In genomic region chr5:149049435-149049834, GRCm38 (mm10) we compare ENCODE assay signal across 16 mouse cellular contexts. TPM values are rescaled to one million over a fixed set of nuclear protein-coding genes. Genes with fewer than 3 reads are reported as not detected.
DNase-seq lines count a peak whose midpoint lies in the region; ATAC-seq and TF ChIP-seq lines count a peak whose summit lies in the region.
"Had no signal": no experiment of that assay in that cellular context is flagged by ENCODE, and none has a peak within 500 bp of the region (broad histone marks: within the 10 kb centered on the region; RNA-seq: fewer than 3 reads in every experiment).

No protein-coding gene starts in this region.

- H3K4me2 ChIP-seq in heart, postnatal 0 days (ENCODE audit: low read depth, low read length) = no peak overlapping the region; the same call in 1 of the 2 replicates
- H3K4me2 ChIP-seq in midbrain, embryonic 13.5 days (replicated peaks) = peak overlapping the region; percentile 85; the same call in 1 of the 2 replicates
- no peak overlapping the region for H3K4me2 ChIP-seq in midbrain, embryonic 11.5 days
- peak overlapping the region; percentile 94 for H3K4me2 ChIP-seq in forebrain, embryonic 13.5 days
- H3K4me2 ChIP-seq in stomach, embryonic 15.5 days = peak overlapping the region; percentile 76; the same call in 1 of the 2 replicates

- no peak overlapping the region for H3K9ac ChIP-seq in heart, postnatal 0 days (replicated peaks; ENCODE audit: low read depth, low read length)
- H3K9ac ChIP-seq in midbrain, embryonic 13.5 days (replicated peaks) = no peak overlapping the region
- H3K9ac ChIP-seq in midbrain, embryonic 11.5 days (ENCODE audit: low read length) = no peak overlapping the region
- no peak overlapping the region for H3K9ac ChIP-seq in forebrain, embryonic 13.5 days
- H3K9ac ChIP-seq in stomach, embryonic 15.5 days = no peak overlapping the region
- H3K9ac ChIP-seq: liver, embryonic 14.5 days had no signal

- peaks cover 38% of the 10 kb centered on the region for H3K36me3 ChIP-seq in heart, postnatal 0 days (replicated peaks; ENCODE audit: control insufficient read depth, insufficient read depth, low read length)
- peaks cover 37% of the 10 kb centered on the region for H3K36me3 ChIP-seq in heart, embryonic 10.5 days
- peaks cover 25% of the 10 kb centered on the region for H3K36me3 ChIP-seq in midbrain, embryonic 13.5 days
- H3K36me3 ChIP-seq in midbrain, embryonic 11.5 days (ENCODE audit: control insufficient read depth, insufficient read depth, low read length) = peaks cover 3% of the 10 kb centered on the region; the same call in 1 of the 2 replicates
- H3K36me3 ChIP-seq in forebrain, embryonic 13.5 days (ENCODE audit: poor library complexity, severe bottlenecking) = peaks cover 38% of the 10 kb centered on the region
- H3K36me3 ChIP-seq in stomach, embryonic 15.5 days = peaks cover 7% of the 10 kb centered on the region; the same call in 1 of the 2 replicates

- peak overlapping the region; percentile 5; the same call in 1 of the 2 replicates for H3K4me3 ChIP-seq in heart, postnatal 0 days (ENCODE audit: low read depth, low read length)
- no peak overlapping the region for H3K4me3 ChIP-seq in heart, embryonic 10.5 days
- 0 out of 2 replicates have a peak overlapping the region, but pooled peaks have one; percentile 85 for H3K4me3 ChIP-seq in midbrain, embryonic 13.5 days (replicated peaks)
- H3K4me3 ChIP-seq in midbrain, embryonic 11.5 days (ENCODE audit: low read depth, low read length) = no peak overlapping the region
- H3K4me3 ChIP-seq in forebrain, embryonic 13.5 days = peak overlapping the region; percentile 84; the same call in 1 of the 2 replicates
- no peak overlapping the region for H3K4me3 ChIP-seq in stomach, embryonic 15.5 days (replicated peaks)

- DNase-seq in heart, postnatal 0 days (ENCODE audit: low spot score) = no peak
- DNase-seq in heart, embryonic 10.5 days (ENCODE audit: low spot score) = no peak
- no peak for DNase-seq in midbrain, embryonic 11.5 days (ENCODE audit: low spot score, missing footprints)
- DNase-seq: cerebellum, adult 18-20 months; gastrocnemius, postnatal 25 days; heart, postnatal 36 days; spleen, adult 18-20 months had no signal

- TF ChIP-seq CTCF in heart, postnatal 0 days (IDR thresholded peaks at IDR 0.05; ENCODE audit: low read depth) = no peak

- H3K27ac ChIP-seq in heart, postnatal 0 days (ENCODE audit: low read depth) = no peak overlapping the region
- H3K27ac ChIP-seq in heart, embryonic 10.5 days = no peak overlapping the region
- no peak overlapping the region for H3K27ac ChIP-seq in midbrain, embryonic 13.5 days
- H3K27ac ChIP-seq in midbrain, embryonic 11.5 days (ENCODE audit: low read depth, low read length) = no peak overlapping the region
- no peak overlapping the region for H3K27ac ChIP-seq in forebrain, embryonic 13.5 days
- no peak overlapping the region for H3K27ac ChIP-seq in stomach, embryonic 15.5 days
- H3K27ac ChIP-seq: liver, embryonic 14.5 days; macrophage had no signal

- peaks cover 13% of the 10 kb centered on the region; the same call in 1 of the 2 replicates for H3K4me1 ChIP-seq in heart, postnatal 0 days (ENCODE audit: control insufficient read depth, insufficient read depth)
- peaks cover 9% of the 10 kb centered on the region; the same call in 1 of the 2 replicates for H3K4me1 ChIP-seq in heart, embryonic 10.5 days
- H3K4me1 ChIP-seq in midbrain, embryonic 13.5 days (replicated peaks) = peaks cover 28% of the 10 kb centered on the region
- peaks cover 7% of the 10 kb centered on the region for H3K4me1 ChIP-seq in midbrain, embryonic 11.5 days (ENCODE audit: control insufficient read depth, insufficient read depth, low read length)
- H3K4me1 ChIP-seq in forebrain, embryonic 13.5 days = peaks cover 29% of the 10 kb centered on the region
- H3K4me1 ChIP-seq in stomach, embryonic 15.5 days = 0 out of 2 replicates have a peak, but pooled peaks cover 3% of the 10 kb centered on the region

- no peak for ATAC-seq in heart, postnatal 0 days (ENCODE audit: insufficient read depth, low read depth)
- no peak for ATAC-seq in midbrain, embryonic 13.5 days
- ATAC-seq in midbrain, embryonic 11.5 days (ENCODE audit: low FRiP score) = no peak
- no peak for ATAC-seq in forebrain, embryonic 13.5 days
- ATAC-seq in stomach, embryonic 15.5 days (ENCODE audit: insufficient read depth, low FRiP score, low read depth) = no peak
- no peak for ATAC-seq in monocyte, adult 5-6 weeks (replicated peaks; ENCODE audit: insufficient number of reproducible peaks, low FRiP score, low TSS enrichment, poor library complexity, severe bottlenecking)
- ATAC-seq: intestine, postnatal 0 days had no signal

- TF ChIP-seq EP300 in heart, postnatal 0 days (IDR thresholded peaks at IDR 0.05; ENCODE audit: low read depth) = no peak

- no peaks in the 10 kb centered on the region for H3K27me3 ChIP-seq in heart, postnatal 0 days (ENCODE audit: control insufficient read depth, insufficient read depth, low read length)
- no peaks in the 10 kb centered on the region for H3K27me3 ChIP-seq in heart, embryonic 10.5 days (ENCODE audit: insufficient read depth, poor library complexity, severe bottlenecking)
- H3K27me3 ChIP-seq in midbrain, embryonic 13.5 days = no peaks in the 10 kb centered on the region
- H3K27me3 ChIP-seq in midbrain, embryonic 11.5 days (ENCODE audit: control insufficient read depth, insufficient read depth, low read length) = no peaks in the 10 kb centered on the region
- no peaks in the 10 kb centered on the region for H3K27me3 ChIP-seq in forebrain, embryonic 13.5 days
- H3K27me3 ChIP-seq in stomach, embryonic 15.5 days (replicated peaks) = no peaks in the 10 kb centered on the region

- WGBS in heart, postnatal 0 days = 74% methylated on average over 3 of the region's 3 CpGs
- 86% methylated on average over 3 of the region's 3 CpGs for WGBS in heart, embryonic 10.5 days
- WGBS in midbrain, embryonic 13.5 days = 72% methylated on average over 3 of the region's 3 CpGs
- 87% methylated on average over 3 of the region's 3 CpGs for WGBS in midbrain, embryonic 11.5 days
- WGBS in forebrain, embryonic 13.5 days = 74% methylated on average over 3 of the region's 3 CpGs
- WGBS in stomach, embryonic 15.5 days = 68% methylated on average over 3 of the region's 3 CpGs

- no peaks in the 10 kb centered on the region for H3K9me3 ChIP-seq in heart, postnatal 0 days (replicated peaks; ENCODE audit: control insufficient read depth, low read length)
- H3K9me3 ChIP-seq in heart, embryonic 10.5 days = no peaks in the 10 kb centered on the region
- no peaks in the 10 kb centered on the region for H3K9me3 ChIP-seq in midbrain, embryonic 13.5 days
- H3K9me3 ChIP-seq in midbrain, embryonic 11.5 days (ENCODE audit: control insufficient read depth, low read length) = no peaks in the 10 kb centered on the region
- no peaks in the 10 kb centered on the region for H3K9me3 ChIP-seq in forebrain, embryonic 13.5 days (replicated peaks)
- no peaks in the 10 kb centered on the region for H3K9me3 ChIP-seq in stomach, embryonic 15.5 days

RNA-seq across cellular contexts. Expression of gene Gm42791, which starts 54.5 kb away (rescaled TPM):
- not detected in 2 replicates for total RNA-seq in heart, postnatal 0 days (2014; rRNA removed; ENCODE audit: low replicate concordance)
- polyA plus RNA-seq in heart, postnatal 0 days (2015; fragmentation: Nextera tagmentation; extraction: Ambion mirVana) = 1.00 and 2.7 TPM in 2 replicates
- polyA plus RNA-seq in heart, embryonic 10.5 days (2016; fragmentation: Nextera tagmentation; extraction: Ambion mirVana) = 0.57 and 2.6 TPM in 2 replicates
- 2.0 and 3.6 TPM in 2 replicates for polyA plus RNA-seq in midbrain, embryonic 13.5 days (2015; fragmentation: Nextera tagmentation; extraction: Ambion mirVana)
- 2.0 TPM in 1 of 2 replicates, not detected in the other for polyA plus RNA-seq in midbrain, embryonic 11.5 days (2014; fragmentation: Nextera tagmentation; extraction: Ambion mirVana)
- 3.5 and 10.1 TPM in 2 replicates for polyA plus RNA-seq in forebrain, embryonic 13.5 days (2015; fragmentation: Nextera tagmentation; extraction: Ambion mirVana)
- 0.67 and 0.80 TPM in 2 replicates for polyA plus RNA-seq in stomach, embryonic 15.5 days (2015; fragmentation: Nextera tagmentation; extraction: Ambion mirVana)
- total RNA-seq in monocyte, adult 5-6 weeks (2017) = not detected in 3 replicates
- polyA plus RNA-seq: cortical plate, adult 2 months; intestine, postnatal 0 days; large intestine, adult 2 months; liver, embryonic 14.5 days had no signal

Comparison
In these comparisons a context has a peak if more than half of its experiments do, and no peak if none do; other contexts are left out.
1. H3K4me2 ChIP-seq: peak in midbrain, embryonic 13.5 days (single experiment), forebrain, embryonic 13.5 days (single experiment) and stomach, embryonic 15.5 days (single experiment); none in heart, postnatal 0 days (single experiment) and midbrain, embryonic 11.5 days (single experiment).
2. H3K4me3 ChIP-seq: peak in heart, postnatal 0 days (single experiment), midbrain, embryonic 13.5 days (single experiment) and forebrain, embryonic 13.5 days (single experiment); none in heart, embryonic 10.5 days (single experiment), midbrain, embryonic 11.5 days (single experiment) and stomach, embryonic 15.5 days (single experiment).